Mouse (Mus musculus): ENCODE results near the gene Stx19. TPM values are rescaled to one million over a fixed set of nuclear protein-coding genes. Genes with fewer than 3 reads are reported as not detected.

Stx19 gene
- polyA plus RNA-seq, 1 experiment from 2014 or later: 0.08 TPM

- ATAC-seq (ENCODE audit: low read depth): no peak
Observed at GRCm38 (mm10) chr16:62857498-62857897, 43.0 kb downstream of the Stx19 start.

GRCm38 (mm10) chr16:62858018-62858417, 43.5 kb downstream of the Stx19 start:
- 69% methylated on average over 1 of the region's 1 CpGs for WGBS (ENCODE audit: insufficient replicate concordance)
- Histone ChIP-seq H3K9ac (ENCODE audit: low read depth, low read length) (no peak overlapping the region), H3K4me3 (ENCODE audit: low read depth, low read length) (no peak overlapping the region), H3K27ac (ENCODE audit: low read length) (no peak overlapping the region), H3K4me2 (ENCODE audit: low read depth, low read length) (no peak overlapping the region), H3K4me1 (ENCODE audit: control insufficient read depth, low read depth, low read length) (no peaks in the 10 kb centered on the region; the same call in 1 of the 2 replicates), H3K9me3 (replicated peaks; ENCODE audit: control insufficient read depth, low read length) (no peaks in the 10 kb centered on the region), H3K27me3 (ENCODE audit: control insufficient read depth, insufficient read depth, low read depth, low read length) (no peaks in the 10 kb centered on the region), H3K36me3 (ENCODE audit: control insufficient read depth, insufficient read depth) (no peaks in the 10 kb centered on the region)
- no peak for ATAC-seq (ENCODE audit: low read depth)

More at GRCm38 (mm10) chr16:62857498-62857897, 43.0 kb downstream of the Stx19 start:
- H3K4me3 ChIP-seq (ENCODE audit: low read depth, low read length): no peak overlapping the region
- H3K27me3 ChIP-seq (ENCODE audit: control insufficient read depth, insufficient read depth, low read depth, low read length): no peaks in the 10 kb centered on the region
- H3K36me3 ChIP-seq (ENCODE audit: control insufficient read depth, insufficient read depth): no peaks in the 10 kb centered on the region
- WGBS (ENCODE audit: insufficient replicate concordance): 59% methylated on average over 2 of the region's 2 CpGs
- H3K9ac ChIP-seq (ENCODE audit: low read depth, low read length): no peak overlapping the region
- H3K4me2 ChIP-seq (ENCODE audit: low read depth, low read length): no peak overlapping the region
- H3K4me1 ChIP-seq (ENCODE audit: control insufficient read depth, low read depth, low read length): no peaks in the 10 kb centered on the region; the same call in 1 of the 2 replicates
- H3K9me3 ChIP-seq (replicated peaks; ENCODE audit: control insufficient read depth, low read length): no peaks in the 10 kb centered on the region
- no peak overlapping the region for H3K27ac ChIP-seq (ENCODE audit: low read length)

GRCm38 (mm10) chr16:62860140-62860539, 45.7 kb downstream of the Stx19 start:
- 62% methylated on average over 1 of the region's 1 CpGs for WGBS (ENCODE audit: insufficient replicate concordance)
- Histone ChIP-seq H3K36me3 (ENCODE audit: control insufficient read depth, insufficient read depth) (no peaks in the 10 kb centered on the region), H3K9me3 (replicated peaks; ENCODE audit: control insufficient read depth, low read length) (no peaks in the 10 kb centered on the region), H3K4me3 (ENCODE audit: low read depth, low read length) (no peak overlapping the region), H3K27ac (ENCODE audit: low read length) (no peak overlapping the region), H3K4me1 (ENCODE audit: control insufficient read depth, low read depth, low read length) (no peaks in the 10 kb centered on the region), H3K27me3 (ENCODE audit: control insufficient read depth, insufficient read depth, low read depth, low read length) (no peaks in the 10 kb centered on the region), H3K4me2 (ENCODE audit: low read depth, low read length) (no peak overlapping the region), H3K9ac (ENCODE audit: low read depth, low read length) (no peak overlapping the region)
- ATAC-seq (ENCODE audit: low read depth): no peak

- WGBS (ENCODE audit: insufficient replicate concordance): 35% methylated on average over 6 of the region's 6 CpGs
- H3K27ac ChIP-seq (ENCODE audit: low read length): no peak overlapping the region
- ATAC-seq (ENCODE audit: low read depth): no peak
Observed at GRCm38 (mm10) chr16:62861455-62861854, 47.0 kb downstream of the Stx19 start.

GRCm38 (mm10) chr16:62872688-62873117, 58.2 kb downstream of the Stx19 start:
- no peak for ATAC-seq (ENCODE audit: low read depth)
- H3K4me1 ChIP-seq (ENCODE audit: control insufficient read depth, low read depth, low read length): no peaks in the 10 kb centered on the region
- H3K4me3 ChIP-seq (ENCODE audit: low read depth, low read length): no peak overlapping the region
- no peaks in the 10 kb centered on the region for H3K36me3 ChIP-seq (ENCODE audit: control insufficient read depth, insufficient read depth)
- H3K9ac ChIP-seq (ENCODE audit: low read depth, low read length): no peak overlapping the region
- H3K4me2 ChIP-seq (ENCODE audit: low read depth, low read length): no peak overlapping the region
- WGBS (ENCODE audit: insufficient replicate concordance): 64% methylated on average over 5 of the region's 5 CpGs
- H3K27ac ChIP-seq (ENCODE audit: low read length): no peak overlapping the region
- no peaks in the 10 kb centered on the region for H3K27me3 ChIP-seq (ENCODE audit: control insufficient read depth, insufficient read depth, low read depth, low read length)
- no peaks in the 10 kb centered on the region for H3K9me3 ChIP-seq (replicated peaks; ENCODE audit: control insufficient read depth, low read length)

More at GRCm38 (mm10) chr16:62861455-62861854, 47.0 kb downstream of the Stx19 start:
- Histone ChIP-seq H3K27me3 (ENCODE audit: control insufficient read depth, insufficient read depth, low read depth, low read length) (no peaks in the 10 kb centered on the region), H3K4me3 (ENCODE audit: low read depth, low read length) (no peak overlapping the region), H3K4me2 (ENCODE audit: low read depth, low read length) (no peak overlapping the region), H3K9me3 (replicated peaks; ENCODE audit: control insufficient read depth, low read length) (no peaks in the 10 kb centered on the region), H3K36me3 (ENCODE audit: control insufficient read depth, insufficient read depth) (no peaks in the 10 kb centered on the region), H3K4me1 (ENCODE audit: control insufficient read depth, low read depth, low read length) (no peaks in the 10 kb centered on the region), H3K9ac (ENCODE audit: low read depth, low read length) (no peak overlapping the region)

- no peaks in the 10 kb centered on the region for H3K4me1 ChIP-seq (ENCODE audit: control insufficient read depth, low read depth, low read length)
- 53% methylated on average over 4 of the region's 4 CpGs for WGBS (ENCODE audit: insufficient replicate concordance)
- no peaks in the 10 kb centered on the region for H3K36me3 ChIP-seq (ENCODE audit: control insufficient read depth, insufficient read depth)
- no peaks in the 10 kb centered on the region for H3K27me3 ChIP-seq (ENCODE audit: control insufficient read depth, insufficient read depth, low read depth, low read length)
- H3K9ac ChIP-seq (ENCODE audit: low read depth, low read length): no peak overlapping the region
- no peaks in the 10 kb centered on the region for H3K9me3 ChIP-seq (replicated peaks; ENCODE audit: control insufficient read depth, low read length)
- no peak overlapping the region for H3K4me3 ChIP-seq (ENCODE audit: low read depth, low read length)
- ATAC-seq (ENCODE audit: low read depth): no peak
- no peak overlapping the region for H3K4me2 ChIP-seq (ENCODE audit: low read depth, low read length)
- no peak overlapping the region for H3K27ac ChIP-seq (ENCODE audit: low read length)
Observed at GRCm38 (mm10) chr16:62873180-62873579, 58.7 kb downstream of the Stx19 start.

Small RNA genes lying within 50 kb of the gene (microRNA-seq; reads per million reads assigned to microRNA genes)
- gene Gm25986: not detected

Other genes with a start within 250 kb of the Stx19 start
- 4.7 and 5.1 TPM in 2 replicates for gene Nsun3, start 27.9 kb upstream of the Stx19 start, polyA plus RNA-seq (2015; fragmentation: Nextera tagmentation; extraction: Ambion mirVana)
- gene Arl13b, start 32.4 kb downstream of the Stx19 start, polyA plus RNA-seq (2015; fragmentation: Nextera tagmentation; extraction: Ambion mirVana): 3.4 and 3.5 TPM in 2 replicates
- gene Pros1, start 39.6 kb downstream of the Stx19 start, polyA plus RNA-seq (2015; fragmentation: Nextera tagmentation; extraction: Ambion mirVana): 12.6 and 12.7 TPM in 2 replicates

Data from liver, embryonic 16.5 days (tissue).